ENCODE assay signal across 9 mouse cellular contexts in genomic region chr7:63965135-63965534, GRCm38 (mm10). TPM values are rescaled to one million over a fixed set of nuclear protein-coding genes. Genes with fewer than 3 reads are reported as not detected.
DNase-seq lines count a peak whose midpoint lies in the region; ATAC-seq and TF ChIP-seq lines count a peak whose summit lies in the region.
"Had no signal": no experiment of that assay in that cellular context is flagged by ENCODE, and none has a peak within 500 bp of the region (broad histone marks: within the 10 kb centered on the region; RNA-seq: fewer than 3 reads in every experiment).

No protein-coding gene starts in this region.

- H3K9ac ChIP-seq in forebrain, embryonic 14.5 days (ENCODE audit: low read length), result no peak overlapping the region

- H3K27me3 ChIP-seq in thymus, adult 2 months (ENCODE audit: control insufficient read depth, insufficient read depth, low read length), result no peaks in the 10 kb centered on the region
- no peaks in the 10 kb centered on the region for H3K27me3 ChIP-seq in forebrain, embryonic 14.5 days (replicated peaks; ENCODE audit: control insufficient read depth, insufficient read depth, low read length)

- intact Hi-C loops in heart, postnatal 10 days (cut with DNase I), result no loop called here

- H3K27ac ChIP-seq in thymus, adult 2 months (ENCODE audit: control insufficient read depth, insufficient read depth, low read length), result peak overlapping the region; percentile 71
- peak overlapping the region; percentile 71 for H3K27ac ChIP-seq in forebrain, embryonic 14.5 days (ENCODE audit: low read depth, low read length)

- ATAC-seq in forebrain, embryonic 14.5 days, result peak; percentile 94

- H3K4me1 ChIP-seq in thymus, adult 2 months (replicated peaks; ENCODE audit: control insufficient read depth, insufficient read depth, low read length), result peaks cover 56% of the 10 kb centered on the region
- H3K4me1 ChIP-seq in forebrain, embryonic 14.5 days (ENCODE audit: control insufficient read depth, insufficient read depth, low read length), result peaks cover 12% of the 10 kb centered on the region

- no peak overlapping the region for H3K4me3 ChIP-seq in thymus, adult 2 months (ENCODE audit: control insufficient read depth, insufficient read depth, low read length)
- no peak overlapping the region for H3K4me3 ChIP-seq in forebrain, embryonic 14.5 days (ENCODE audit: low read depth, low read length)

- 0 out of 2 replicates have a peak, but pooled peaks have one; percentile 12 for TF ChIP-seq CTCF in thymus, adult 2 months (IDR thresholded peaks at IDR 0.05; ENCODE audit: borderline replicate concordance, control insufficient read depth, extremely low read depth, insufficient read depth, low read length, poor library complexity)

- H3K9me3 ChIP-seq in forebrain, embryonic 14.5 days (replicated peaks; ENCODE audit: control insufficient read depth, low read length), result no peaks in the 10 kb centered on the region

- H3K36me3 ChIP-seq in thymus, adult 2 months (ENCODE audit: control insufficient read depth, insufficient read depth, low read length), result no peaks in the 10 kb centered on the region
- no peaks in the 10 kb centered on the region for H3K36me3 ChIP-seq in forebrain, embryonic 14.5 days (ENCODE audit: control insufficient read depth, insufficient read depth, low read length)

- no peak for TF ChIP-seq POLR2A in thymus, adult 2 months (IDR thresholded peaks at IDR 0.05; ENCODE audit: control insufficient read depth, extremely low read depth, insufficient read depth, low read length, poor library complexity)

- DNase-seq in thymus, adult 2 months, result no peak
- no peak for DNase-seq in thymus, adult 18-20 months
- DNase-seq in forebrain, embryonic 14.5 days (ENCODE audit: low spot score), result peak; percentile 83
- peak; percentile 72 to 80 for DNase-seq in heart, postnatal 10 days
- DNase-seq in layer of hippocampus, postnatal 36 days, result peak; percentile 78 to 84
- DNase-seq in lung, postnatal 14 days, result peak; percentile 63
- DNase-seq in right cerebral cortex, postnatal 4 days, result peak; percentile 56
- no peak for DNase-seq in adrenal gland, postnatal 14 days

- 70% methylated on average over 2 of the region's 2 CpGs for WGBS in thymus, adult 2 months
- WGBS in forebrain, embryonic 14.5 days, result 52% methylated on average over 2 of the region's 2 CpGs

- H3K4me2 ChIP-seq in forebrain, embryonic 14.5 days (ENCODE audit: low read length), result no peak overlapping the region

RNA-seq across cellular contexts. Expression of gene Klf13, which starts 26.4 kb away (rescaled TPM):
- 172 and 234 TPM in 2 replicates for polyA plus RNA-seq in thymus, adult 2 months (2012; rRNA removed)
- polyA plus RNA-seq in forebrain, embryonic 14.5 days (2014; fragmentation: Nextera tagmentation; extraction: Ambion mirVana), result 28.2 and 33.2 TPM in 2 replicates
- 10 to 100 TPM; 63.9 to 96.0 TPM for total RNA-seq in heart, postnatal 10 days (2021)
- total RNA-seq in layer of hippocampus, postnatal 36 days (2021), result 100 to 1,000 TPM; 189 to 211 TPM
- total RNA-seq in adrenal gland, postnatal 14 days (2021), result 85.8 and 102 TPM in 2 replicates

RNA-seq across cellular contexts. Expression of gene E030018B13Rik, which starts 48.5 kb away (rescaled TPM):
- polyA plus RNA-seq in thymus, adult 2 months (2012; rRNA removed), result not detected in 2 replicates
- polyA plus RNA-seq in forebrain, embryonic 14.5 days (2014; fragmentation: Nextera tagmentation; extraction: Ambion mirVana), result not detected in 2 replicates
- not detected for total RNA-seq in heart, postnatal 10 days (2021)
- total RNA-seq in layer of hippocampus, postnatal 36 days (2021), result not detected
- not detected in 2 replicates for total RNA-seq in adrenal gland, postnatal 14 days (2021)
- polyA plus RNA-seq: liver, adult 2 months had no signal

Comparison
In these comparisons a context has a peak if more than half of its experiments do, and no peak if none do; other contexts are left out.
1. DNase-seq: peak in forebrain, embryonic 14.5 days (single experiment), heart, postnatal 10 days (2 of 2), layer of hippocampus, postnatal 36 days (2 of 2), lung, postnatal 14 days (single experiment) and right cerebral cortex, postnatal 4 days (single experiment); none in thymus, adult 2 months (single experiment), thymus, adult 18-20 months (0 of 2) and adrenal gland, postnatal 14 days (single experiment).